Mouse (Mus musculus) stomach, postnatal 0 days (tissue): ENCODE measurements around the gene Mapk12. TPM values are rescaled to one million over a fixed set of nuclear protein-coding genes. Genes with fewer than 3 reads are reported as not detected.

ENCODE experiments used
- ATAC-seq: fragments of 200-750 bp; cut with Nextera tagmentation; 2 replicates; pipeline ENCODE4 v1.8.0; 2017; ENCODE audit not compliant: low FRiP score, low TSS enrichment
- DNase-seq: peaks from one replicate; pipeline ENCODE4 v3.0.0-alpha.2; 2016; ENCODE audit warnings: low spot score
- H3K27ac ChIP-seq: fragments of 300-500 bp; sonication (generic); replicated peaks from 2 replicates; pipeline ENCODE4 v1.5.1; 2014; ENCODE audit warnings: mild to moderate bottlenecking, control low read depth
- H3K27me3 ChIP-seq: fragments of 300-500 bp; sonication (generic); 2 replicates; pipeline ENCODE4 v1.6.1; 2014; ENCODE audit warnings: low read length; ENCODE audit not compliant: control insufficient read depth, insufficient read depth
- H3K36me3 ChIP-seq: fragments of 300-500 bp; sonication (generic); 2 replicates; pipeline ENCODE4 v1.6.1; 2014; ENCODE audit warnings: low read length, mixed read lengths; ENCODE audit not compliant: control insufficient read depth, insufficient read depth
- H3K4me1 ChIP-seq: fragments of 300-500 bp; sonication (generic); replicated peaks from 2 replicates; pipeline ENCODE4 v1.6.1; 2014; ENCODE audit warnings: antibody characterized with exemption; ENCODE audit not compliant: control insufficient read depth, insufficient read depth
- H3K4me2 ChIP-seq: fragments of 300-500 bp; sonication (generic); replicated peaks from 2 replicates; pipeline ENCODE4 v1.6.1; 2014; ENCODE audit warnings: low read depth, mild to moderate bottlenecking, control low read depth, moderate library complexity
- H3K4me3 ChIP-seq: fragments of 300-500 bp; sonication (generic); 2 replicates; pipeline ENCODE4 v1.5.1; 2014; ENCODE audit warnings: low read depth, low read length, control low read depth
- H3K9ac ChIP-seq: fragments of 300-500 bp; sonication (generic); 2 replicates; pipeline ENCODE4 v1.6.1; 2014; ENCODE audit warnings: mild to moderate bottlenecking, low read length, control low read depth, mixed read lengths
- H3K9me3 ChIP-seq: fragments of 300-500 bp; sonication (generic); 2 replicates; pipeline ENCODE4 v1.6.1; 2016; ENCODE audit warnings: low read length; ENCODE audit not compliant: control insufficient read depth
- CTCF ChIP-seq: IDR thresholded peaks from 2 replicates; pipeline ENCODE4 v1.5.1; 2016; ENCODE audit warnings: antibody characterized with exemption, low read depth, mild to moderate bottlenecking, moderate library complexity
- EP300 ChIP-seq: optimal IDR thresholded peaks from 2 replicates; pipeline ENCODE3; 2016; ENCODE audit warnings: antibody characterized with exemption
- WGBS: fragments of 180-500 bp; shearing (Covaris S2); extraction: QIAGEN DNeasy Blood & Tissue Kit; methylation state at CpG from one replicate; pipeline ENCODE4 v1.1.7; 2014; 5-methylcytosine and 5-hydroxymethylcytosine counted together
- polyA plus RNA-seq: library from polyadenylated mRNA; unstranded; fragments of >200 nt; fragmentation: Nextera tagmentation; extraction: Ambion mirVana; gene quantifications from 2 replicates; pipeline ENCODE4 v1.2.1, GENCODE M21; 2015

Mapk12 gene
- polyA plus RNA-seq, 1 experiment from 2014 or later = 3.2 TPM

DNA sequence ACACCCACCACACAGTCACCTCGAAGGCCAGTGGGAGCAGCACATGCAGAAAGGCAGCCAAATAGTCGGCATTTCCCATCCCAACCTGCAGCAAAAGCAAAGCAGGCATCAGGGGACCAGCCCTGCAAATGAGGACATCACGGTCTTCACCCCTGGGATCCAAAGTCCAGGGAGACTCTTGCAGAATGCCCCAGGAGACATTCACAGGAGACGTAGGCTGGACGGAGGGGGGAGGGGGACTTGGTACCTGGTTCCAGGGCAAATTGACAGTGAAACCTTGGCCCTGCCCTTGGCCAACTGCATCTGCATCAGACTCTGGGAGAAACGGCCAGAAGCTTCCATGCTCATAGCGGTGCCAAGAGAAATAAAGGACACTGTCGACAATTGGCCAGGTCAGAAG is 13.9 kb downstream of the Mapk12 start:
- Histone ChIP-seq H3K9ac (no peak overlapping the region), H3K9me3 (no peaks in the 10 kb centered on the region), H3K4me3 (no peak overlapping the region), H3K27me3 (no peaks in the 10 kb centered on the region), H3K36me3 (no peaks in the 10 kb centered on the region), H3K4me1 (peaks cover 11% of the 10 kb centered on the region; the same call in 1 of the 2 replicates), H3K4me2 (no peak overlapping the region), H3K27ac (no peak overlapping the region)
- TF ChIP-seq CTCF (no peak), EP300 (no peak)
- ATAC-seq (no peak), DNase-seq (no peak)
- WGBS = 91% methylated on average over 8 of the region's 8 CpGs

DNA sequence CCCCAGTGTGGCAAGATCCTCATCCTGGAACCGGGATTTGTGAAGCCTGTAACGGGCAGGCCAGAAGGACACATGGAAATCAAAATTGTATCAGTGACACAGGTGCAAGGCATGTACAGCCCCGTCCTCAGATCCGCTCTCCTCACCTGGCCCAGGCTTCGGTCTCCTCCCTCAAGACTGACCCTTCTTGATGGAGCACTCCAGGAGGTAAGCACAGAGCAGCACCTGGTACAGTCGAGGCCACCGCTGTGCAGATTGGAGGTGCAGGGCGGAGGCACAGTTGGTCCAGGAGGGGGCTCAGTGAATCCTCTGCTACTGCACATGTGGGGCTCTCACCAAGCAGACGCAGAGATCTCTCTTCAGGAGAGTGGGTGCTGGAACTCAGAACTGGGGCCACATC is 15.2 kb downstream of the Mapk12 start:
- H3K4me2 ChIP-seq = no peak overlapping the region
- ATAC-seq (no peak), DNase-seq (no peak)
- TF ChIP-seq EP300 (no peak), CTCF (no peak)
- 94% methylated on average over 9 of the region's 9 CpGs for WGBS
- H3K27me3 ChIP-seq = no peaks in the 10 kb centered on the region
- H3K27ac ChIP-seq = no peak overlapping the region
- H3K36me3 ChIP-seq = no peaks in the 10 kb centered on the region; the same call in 1 of the 2 replicates
- no peak overlapping the region for H3K9ac ChIP-seq
- H3K4me1 ChIP-seq = peaks cover 11% of the 10 kb centered on the region; the same call in 1 of the 2 replicates
- no peak overlapping the region for H3K4me3 ChIP-seq
- no peaks in the 10 kb centered on the region for H3K9me3 ChIP-seq

- no peaks in the 10 kb centered on the region for H3K9me3 ChIP-seq
- no peak for DNase-seq
- no peak overlapping the region for H3K4me3 ChIP-seq
- no peak overlapping the region for H3K4me2 ChIP-seq
- WGBS = 92% methylated on average over 3 of the region's 3 CpGs
- no peaks in the 10 kb centered on the region; the same call in 1 of the 2 replicates for H3K36me3 ChIP-seq
- H3K4me1 ChIP-seq = peaks cover 11% of the 10 kb centered on the region; the same call in 1 of the 2 replicates
- H3K27ac ChIP-seq = no peak overlapping the region
- no peak overlapping the region for H3K9ac ChIP-seq
- ATAC-seq = no peak
- TF ChIP-seq EP300 (no peak), CTCF (no peak)
- no peaks in the 10 kb centered on the region for H3K27me3 ChIP-seq
Measured at GRCm38 (mm10) chr15:89124312-89124711, 16.2 kb downstream of the Mapk12 start.

- ATAC-seq (no peak), DNase-seq (peak; percentile 52)
- peak overlapping the region; percentile 71 for H3K27ac ChIP-seq
- H3K4me1 ChIP-seq = peaks cover 9% of the 10 kb centered on the region; the same call in 1 of the 2 replicates
- H3K36me3 ChIP-seq = no peaks in the 10 kb centered on the region; the same call in 1 of the 2 replicates
- peak overlapping the region; percentile 94 for H3K4me2 ChIP-seq
- 31% methylated on average over 11 of the region's 11 CpGs for WGBS
- TF ChIP-seq CTCF (peak; percentile 57), EP300 (no peak)
- H3K9me3 ChIP-seq = no peaks in the 10 kb centered on the region
- peak overlapping the region; percentile 84 for H3K9ac ChIP-seq
- no peaks in the 10 kb centered on the region for H3K27me3 ChIP-seq
- peak overlapping the region; percentile 90 for H3K4me3 ChIP-seq
Measured at GRCm38 (mm10) chr15:89123595-89123994, 16.9 kb downstream of the Mapk12 start.

- peaks cover 8% of the 10 kb centered on the region; the same call in 1 of the 2 replicates for H3K4me1 ChIP-seq
- peak within 1 kb of the TSS; percentile 90 for H3K4me3 ChIP-seq
- H3K9ac ChIP-seq = peak within 1 kb of the TSS; percentile 84
- peak within 1 kb of the TSS; percentile 94 for H3K4me2 ChIP-seq
- H3K27me3 ChIP-seq = no peaks in the 10 kb centered on the region
- peak; percentile 87 for ATAC-seq
- peak within 1 kb of the TSS; percentile 71 for H3K27ac ChIP-seq
- H3K9me3 ChIP-seq = no peaks in the 10 kb centered on the region
- H3K36me3 ChIP-seq = no peaks in the 10 kb centered on the region; the same call in 1 of the 2 replicates
- 0% methylated on average over 47 of the region's 47 CpGs for WGBS
- TF ChIP-seq EP300 (no peak), CTCF (no peak)
- peak; percentile 96 for DNase-seq
Measured at GRCm38 (mm10) chr15:89122649-89123366, 17.7 kb downstream of the Mapk12 start, which contains the start of gene Tubgcp6. Gene Tubgcp6, minus strand, starts transcription at chr15:89123112.

DNA sequence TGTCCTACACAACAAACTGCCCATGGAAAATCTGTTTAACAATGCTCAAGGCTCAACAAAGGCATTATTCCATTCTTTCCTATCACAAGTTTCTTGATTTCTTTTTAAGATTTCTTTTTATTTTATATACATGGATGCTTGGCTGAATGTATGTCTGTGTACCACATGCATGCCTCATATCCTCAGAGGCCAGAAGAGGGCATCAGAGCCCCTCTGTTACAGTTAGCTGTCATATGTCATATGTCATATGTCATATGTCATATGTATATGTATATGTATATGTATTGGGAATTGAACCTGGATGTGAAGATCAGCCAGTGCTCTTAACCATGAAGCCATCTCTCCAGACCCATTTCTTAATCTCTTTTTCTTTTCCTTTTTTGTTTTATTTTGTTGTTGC is 22.5 kb downstream of the Mapk12 start:
- Histone ChIP-seq H3K4me2 (no peak overlapping the region), H3K4me3 (no peak overlapping the region), H3K27me3 (no peaks in the 10 kb centered on the region), H3K9me3 (no peaks in the 10 kb centered on the region), H3K9ac (no peak overlapping the region), H3K4me1 (0 out of 2 replicates have a peak, but pooled peaks cover 2% of the 10 kb centered on the region), H3K36me3 (peaks cover 5% of the 10 kb centered on the region; the same call in 1 of the 2 replicates), H3K27ac (no peak overlapping the region)
- DNase-seq (no peak), ATAC-seq (no peak)
- TF ChIP-seq CTCF (peak; percentile 62), EP300 (no peak)
